Mouse (Mus musculus) ES-CJ7 (cell line): ENCODE results near the gene Cox4i2.

Experiments used
- DNase-seq: peaks from one replicate; pipeline ENCODE4 v3.0.0; 2011; ENCODE audit warnings: low read depth, low spot score

Cox4i2 gene

DNA sequence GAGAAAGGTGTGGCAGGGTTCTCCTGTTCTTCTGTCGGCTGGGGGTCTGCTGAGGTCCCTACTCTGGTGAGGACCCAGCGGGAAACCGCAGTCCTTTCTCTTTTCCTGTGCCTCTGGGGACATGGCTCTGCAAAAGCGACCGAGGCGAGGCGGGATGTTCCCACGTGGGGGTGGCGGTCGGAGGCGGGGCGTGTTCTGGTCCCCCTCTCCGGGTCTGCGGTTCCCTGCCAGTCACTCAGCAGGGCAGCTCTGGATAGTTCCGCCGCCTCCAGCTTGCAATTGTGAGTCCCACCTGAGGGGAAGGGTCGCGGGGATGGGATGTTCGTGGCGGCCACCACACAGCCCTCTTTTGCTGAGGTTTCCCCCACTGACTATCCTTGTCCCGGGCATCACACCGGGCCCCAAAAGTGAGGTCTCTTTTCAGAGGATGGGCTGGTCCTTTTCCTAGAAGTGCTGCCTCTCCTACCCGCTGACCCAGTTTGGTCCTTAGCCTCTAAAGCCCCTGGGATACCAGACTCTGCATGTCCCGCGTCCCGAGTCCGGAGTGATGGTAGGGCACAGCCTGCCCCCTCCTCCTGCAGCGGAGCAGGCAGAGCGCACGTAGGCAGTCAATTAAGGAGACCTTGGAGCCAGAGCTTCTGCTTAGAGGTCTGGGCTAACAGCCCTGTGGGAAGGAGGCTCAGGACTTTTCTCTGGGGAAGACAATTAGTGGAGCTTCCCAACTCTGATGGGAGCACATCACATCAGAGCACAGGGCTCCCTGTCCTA lies at the start of gene Cox4i2:
TSS of gene Cox4i2 (plus strand) at position 230 of the 768 bp plus-strand sequence.
- peak; percentile 31 for DNase-seq

DNA sequence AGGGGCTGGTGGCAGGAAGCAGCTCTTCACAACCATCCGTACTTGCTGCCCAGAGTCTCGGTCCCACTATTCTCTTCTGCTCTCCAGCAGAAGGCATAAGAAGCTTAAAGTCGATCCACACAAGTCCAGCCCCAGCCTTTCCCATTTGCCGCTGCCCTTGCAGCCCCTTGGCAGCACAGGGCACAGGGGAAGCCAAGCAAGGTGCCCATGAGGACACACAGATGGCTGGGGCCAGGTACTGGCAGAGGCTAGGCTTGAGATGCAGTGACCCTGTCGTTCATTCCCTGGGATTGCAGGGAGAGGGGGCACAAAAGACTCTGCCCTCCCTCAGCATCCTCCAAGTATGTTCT lies 49.7 kb upstream of the Cox4i2 start:
- DNase-seq, result no peak

DNA sequence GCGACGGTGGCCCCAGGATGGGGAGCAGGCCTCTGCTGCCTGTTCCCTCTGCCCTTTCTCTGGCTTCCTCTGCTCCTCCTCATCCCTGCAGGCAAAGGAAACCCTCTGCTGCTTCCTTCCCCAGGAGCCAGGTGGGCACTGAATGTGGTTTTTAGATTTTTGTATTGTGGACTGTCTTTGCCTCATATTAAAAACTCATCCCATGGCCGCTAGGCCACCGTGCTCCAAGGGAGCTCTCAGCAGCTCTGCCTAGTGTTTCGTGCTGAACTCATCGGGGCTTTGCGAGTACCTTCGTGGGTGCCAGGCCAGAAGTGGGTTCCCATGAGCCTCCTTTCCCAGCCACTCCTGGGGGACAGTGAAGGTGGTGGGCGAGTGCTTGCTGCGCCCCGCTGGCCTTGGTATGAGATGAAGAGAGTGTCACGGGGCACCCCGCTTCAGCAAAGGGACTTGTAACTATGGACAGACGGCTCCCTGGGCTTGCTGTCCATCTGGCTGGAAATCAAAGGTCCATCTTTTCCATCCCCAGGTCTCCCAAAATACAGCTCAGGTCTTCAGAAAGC lies 49.1 kb upstream of the Cox4i2 start:
- no peak for DNase-seq

DNA sequence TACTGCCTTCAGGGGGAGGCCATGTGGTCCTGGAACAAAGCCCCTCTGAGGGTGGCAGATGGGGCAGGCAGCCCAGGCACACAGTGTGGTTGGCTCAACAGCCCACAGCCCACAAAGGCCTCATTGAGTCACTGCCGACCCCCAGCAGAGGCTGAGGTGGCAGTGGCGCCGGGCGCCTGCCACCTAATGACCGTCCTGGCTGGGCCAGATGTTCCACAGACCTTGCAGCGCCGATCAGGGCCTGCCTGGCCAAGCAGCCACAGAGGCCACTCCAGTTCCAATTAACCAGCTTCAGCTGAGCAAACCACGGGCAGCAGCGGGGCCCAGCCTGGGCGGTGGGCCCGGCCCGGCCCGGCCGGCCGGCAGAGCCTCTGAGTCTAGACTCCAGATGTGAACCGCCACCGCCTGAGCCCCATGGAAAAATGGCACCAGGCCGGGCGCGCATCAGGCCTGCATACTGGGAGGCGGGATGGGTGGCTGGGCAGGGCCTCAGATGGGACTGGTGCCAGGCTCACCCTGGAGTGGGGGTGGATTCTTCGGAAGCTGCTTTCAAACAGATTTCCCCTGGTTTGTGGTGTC lies 47.9 kb upstream of the Cox4i2 start:
- no peak for DNase-seq

DNA sequence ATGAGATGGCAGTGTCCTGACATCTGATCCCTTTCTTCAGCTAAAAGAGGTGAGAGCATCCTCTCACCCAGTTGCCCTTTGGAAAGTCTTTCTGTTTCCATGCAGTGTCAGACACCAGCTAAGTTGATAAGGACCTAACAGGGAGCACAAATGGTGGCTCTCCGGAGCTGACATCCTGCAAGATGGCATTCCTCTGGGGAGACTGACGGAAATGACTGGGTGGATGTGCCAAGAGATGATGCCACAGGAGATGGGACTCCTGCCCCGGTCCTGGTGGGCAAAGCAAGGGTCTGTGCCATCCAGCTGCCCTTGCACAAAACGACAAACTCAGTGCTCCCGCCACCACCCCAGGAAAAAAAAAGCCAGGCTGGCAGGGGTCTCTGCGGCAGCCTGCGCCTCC lies 46.8 kb upstream of the Cox4i2 start:
- no peak for DNase-seq

DNA sequence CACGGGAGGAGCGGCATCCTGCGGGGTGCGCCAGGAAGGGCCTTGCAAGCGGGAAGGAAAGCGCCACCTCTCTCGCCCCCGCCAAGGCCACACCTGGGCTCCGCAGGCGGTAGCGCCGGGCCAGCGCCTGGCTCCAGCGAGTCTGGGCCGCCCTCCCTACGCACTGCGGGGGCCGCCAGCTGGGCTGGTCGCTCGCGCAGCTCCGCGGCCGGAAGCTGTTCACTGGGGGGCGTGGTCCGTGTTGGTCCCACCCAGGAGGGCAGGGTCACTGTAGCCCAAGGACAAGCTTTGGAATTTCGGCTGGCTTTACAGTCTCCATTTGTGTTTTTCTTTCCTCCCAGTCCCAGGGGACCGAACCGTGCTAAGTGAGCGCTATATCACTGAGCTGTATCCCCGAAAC lies 46.3 kb upstream of the Cox4i2 start:
- peak; percentile 93 for DNase-seq

DNA sequence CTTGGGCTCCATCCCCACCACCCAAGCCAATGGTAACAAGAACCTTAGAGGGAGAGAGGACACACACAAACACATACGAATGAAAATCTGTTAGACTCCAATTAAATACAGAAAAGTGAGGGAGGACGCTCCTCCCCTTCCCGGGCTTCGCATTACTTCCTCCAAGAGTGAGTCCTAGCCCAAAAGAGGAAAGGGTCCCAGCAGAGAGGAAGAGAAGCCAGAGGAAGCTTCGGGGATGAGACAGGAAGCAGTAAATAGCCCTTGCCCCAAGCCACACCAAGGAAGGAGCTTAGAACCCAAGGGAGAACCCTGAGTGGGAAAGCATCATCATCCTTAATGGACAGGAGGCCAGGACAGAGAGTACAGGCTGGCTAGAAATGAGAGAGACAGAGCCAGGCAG lies 44.9 kb upstream of the Cox4i2 start:
- DNase-seq, result no peak

DNA sequence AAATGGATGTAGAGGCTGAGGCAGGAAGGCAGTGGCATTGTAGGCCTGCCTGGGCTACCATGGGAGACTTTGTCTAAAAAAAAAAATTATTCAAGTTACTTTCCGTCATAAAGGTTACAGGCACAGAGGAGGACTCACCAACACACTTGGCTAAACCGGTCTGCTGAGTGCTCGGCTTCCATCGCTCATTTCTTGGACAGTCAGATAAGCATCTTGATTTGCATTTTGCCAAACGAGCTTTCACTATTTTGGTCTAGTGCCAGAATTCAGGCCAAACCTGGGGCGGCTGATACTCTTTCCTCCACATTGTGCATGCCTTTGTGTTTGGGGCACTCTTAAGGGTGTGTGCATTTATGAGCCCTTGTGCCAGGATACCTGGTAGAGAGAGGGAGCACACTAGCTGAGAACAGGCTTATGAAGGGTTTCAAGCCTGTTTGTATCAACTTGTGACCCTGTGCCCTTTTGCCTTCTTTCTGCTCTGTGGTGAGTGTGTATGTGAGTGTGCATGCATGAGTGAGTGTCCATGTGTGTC lies 37.7 kb upstream of the Cox4i2 start:
- DNase-seq, result no peak

DNA sequence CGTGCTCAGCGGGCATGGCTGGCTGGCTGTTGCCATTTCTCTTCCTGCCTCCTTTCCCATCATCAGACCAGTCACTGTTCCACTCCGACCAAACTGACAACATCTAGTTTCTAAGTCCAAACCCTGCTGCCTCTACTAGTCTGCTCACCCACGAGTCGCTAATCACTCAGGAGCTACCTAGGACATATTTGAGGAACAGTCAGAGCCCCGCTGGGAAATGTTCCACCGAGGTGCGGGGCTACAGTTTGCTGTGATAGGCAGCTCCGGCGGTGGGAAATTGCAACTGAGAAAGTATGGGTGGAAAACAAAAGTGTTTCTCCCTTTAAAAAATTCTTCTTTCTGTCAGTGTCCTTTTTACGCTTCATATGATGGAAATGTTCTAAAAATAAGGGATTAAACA lies 36.3 kb upstream of the Cox4i2 start:
- no peak for DNase-seq

DNA sequence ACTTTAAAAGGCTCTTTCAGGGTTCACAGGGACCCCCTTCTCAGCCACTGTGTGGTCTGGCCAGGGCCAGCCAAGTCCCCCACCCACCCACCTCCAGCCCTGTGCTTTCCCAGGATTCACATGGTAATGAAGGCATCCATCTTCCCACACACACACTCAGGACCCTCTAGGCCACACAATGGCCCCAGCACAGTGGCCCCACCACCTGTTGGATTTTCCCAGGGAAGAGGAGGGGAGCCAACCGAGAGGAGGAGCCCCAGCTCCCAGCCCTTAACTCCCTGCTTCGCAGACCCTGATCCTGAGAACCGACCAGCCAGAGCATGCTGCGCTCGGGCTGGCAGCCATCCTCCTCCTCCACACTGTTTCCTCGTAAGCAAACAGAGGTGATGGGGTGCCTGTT lies 35.9 kb upstream of the Cox4i2 start:
- peak; percentile 45 for DNase-seq

DNA sequence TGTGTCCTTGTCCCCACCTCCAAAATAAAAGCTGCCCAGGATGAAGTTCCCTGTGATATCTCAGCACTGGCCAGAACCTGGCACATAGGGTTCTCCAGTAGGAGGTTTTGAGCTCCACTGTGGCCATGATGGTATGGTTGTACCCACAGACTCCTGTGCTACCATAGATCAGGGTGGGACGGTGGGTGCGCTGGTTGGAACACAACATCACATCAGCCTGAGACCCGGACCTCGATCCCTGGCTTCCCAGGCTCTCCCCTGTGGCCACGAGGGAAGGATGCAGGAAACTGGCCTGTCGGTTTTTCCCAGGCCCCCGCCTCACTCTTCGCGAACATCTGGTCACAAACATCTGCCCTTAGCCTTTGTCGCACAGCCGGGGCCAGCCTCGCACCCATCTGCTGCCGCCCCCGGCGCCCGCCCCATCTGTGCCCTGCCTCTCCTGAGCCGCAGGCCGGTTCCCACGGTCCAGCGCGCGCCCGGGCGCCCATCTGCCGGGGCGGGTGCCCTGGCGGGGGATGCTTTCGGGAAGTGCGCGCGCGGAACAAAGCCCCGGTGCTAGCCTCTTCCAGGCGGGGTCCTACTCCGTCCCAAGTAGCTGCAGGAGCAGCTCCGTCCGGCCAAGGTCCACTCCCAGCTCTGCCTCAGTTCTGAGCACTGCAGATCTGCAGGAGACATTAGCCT lies 30.2 kb upstream of the Cox4i2 start:
- DNase-seq, result peak; percentile 7

DNA sequence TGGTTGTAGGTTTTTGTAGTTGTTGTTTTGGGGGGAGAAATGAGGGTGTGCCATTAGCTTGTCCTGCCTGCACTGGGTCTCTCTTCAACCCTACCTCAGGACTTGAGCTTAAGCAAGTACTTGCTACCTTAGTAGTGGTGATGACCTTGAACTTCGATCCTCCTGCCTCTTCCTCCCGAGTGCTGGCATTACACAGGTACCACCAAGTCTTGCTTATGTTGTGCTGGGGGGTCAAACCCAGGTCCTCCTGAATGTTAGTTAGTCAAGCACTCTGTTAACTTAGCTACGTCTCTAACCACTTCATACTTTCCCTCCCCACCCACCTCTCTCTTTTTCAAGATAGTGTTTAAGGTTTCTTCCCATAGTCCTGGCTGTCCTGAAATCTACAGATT lies 29.6 kb upstream of the Cox4i2 start:
- peak; percentile 23 for DNase-seq

DNA sequence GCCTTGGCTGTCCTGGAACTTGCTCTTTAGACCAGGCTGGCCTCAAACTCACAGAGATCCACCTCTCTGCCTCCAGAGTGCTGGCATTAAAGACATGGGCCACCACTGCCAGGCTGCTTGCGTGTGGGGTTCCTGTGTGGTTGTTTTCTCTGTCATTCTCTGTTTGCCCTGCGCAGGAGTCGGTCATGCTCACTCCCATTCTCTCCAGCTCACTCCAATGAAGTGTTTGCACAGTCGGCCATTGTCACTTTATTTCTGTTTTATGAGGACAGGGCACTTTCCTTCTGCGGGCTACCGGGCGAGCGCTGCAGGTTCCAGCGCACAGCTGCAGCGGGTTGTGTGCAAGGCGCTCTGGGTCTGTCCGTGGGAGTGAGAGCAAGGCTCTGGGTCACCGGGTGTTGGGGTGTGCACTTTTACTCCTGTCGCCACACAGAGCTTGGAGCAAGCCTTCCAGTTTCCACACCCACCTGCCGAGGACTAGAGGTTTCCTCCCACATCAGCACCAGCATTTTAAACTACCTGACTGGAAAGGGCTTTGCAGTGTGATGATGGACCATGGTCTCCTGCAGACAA lies 28.7 kb upstream of the Cox4i2 start:
- DNase-seq, result no peak

DNA sequence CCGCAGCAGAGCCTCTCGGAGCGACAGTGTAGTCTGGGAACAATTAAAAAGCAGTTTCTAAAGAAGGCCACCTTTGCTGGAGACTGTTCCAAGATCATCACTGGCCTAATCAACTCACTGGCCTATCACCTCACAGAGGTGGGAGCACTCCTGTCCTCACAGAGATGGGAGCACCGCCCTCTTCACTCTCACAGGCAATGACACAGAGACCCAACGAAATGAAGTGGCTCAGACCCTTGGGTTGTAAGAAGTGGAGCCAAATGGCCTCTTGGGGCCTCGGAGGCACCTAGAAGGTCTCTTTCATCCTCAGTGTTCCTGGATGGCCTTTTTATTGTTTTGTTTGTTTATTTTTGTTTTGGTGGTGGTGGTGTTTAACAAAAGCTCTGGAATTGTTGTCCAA lies 27.8 kb upstream of the Cox4i2 start:
- peak; percentile 53 for DNase-seq

DNA sequence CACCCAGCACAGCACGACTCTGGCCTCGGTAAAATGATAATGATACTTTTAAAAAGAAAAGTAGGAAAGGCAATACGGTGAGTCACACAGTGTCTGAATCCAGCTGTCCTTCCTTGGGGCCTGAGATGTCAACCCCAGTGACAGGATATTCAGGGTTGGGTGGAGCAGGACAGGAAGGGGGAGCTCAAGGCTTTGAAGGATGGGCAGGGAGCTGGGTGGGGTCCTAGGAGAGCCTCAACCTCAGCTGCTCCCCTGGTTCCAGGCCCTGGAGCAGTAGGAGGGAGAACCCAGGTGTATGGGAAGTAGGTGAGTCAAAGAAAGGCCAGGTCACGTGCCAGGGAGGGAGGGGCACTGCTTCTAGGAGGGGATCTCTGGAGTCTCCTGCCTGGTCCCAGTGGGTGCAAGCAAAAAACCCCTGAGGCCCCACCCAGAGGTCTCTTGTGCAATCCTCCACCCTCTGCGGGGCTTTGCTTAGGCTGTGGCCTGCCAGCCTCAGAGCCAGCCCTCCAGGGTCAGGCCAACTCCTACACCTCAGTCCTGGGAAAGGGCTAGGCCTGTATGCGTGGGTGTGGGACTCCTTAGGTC lies 27.1 kb upstream of the Cox4i2 start:
- DNase-seq, result peak; percentile 91

DNA sequence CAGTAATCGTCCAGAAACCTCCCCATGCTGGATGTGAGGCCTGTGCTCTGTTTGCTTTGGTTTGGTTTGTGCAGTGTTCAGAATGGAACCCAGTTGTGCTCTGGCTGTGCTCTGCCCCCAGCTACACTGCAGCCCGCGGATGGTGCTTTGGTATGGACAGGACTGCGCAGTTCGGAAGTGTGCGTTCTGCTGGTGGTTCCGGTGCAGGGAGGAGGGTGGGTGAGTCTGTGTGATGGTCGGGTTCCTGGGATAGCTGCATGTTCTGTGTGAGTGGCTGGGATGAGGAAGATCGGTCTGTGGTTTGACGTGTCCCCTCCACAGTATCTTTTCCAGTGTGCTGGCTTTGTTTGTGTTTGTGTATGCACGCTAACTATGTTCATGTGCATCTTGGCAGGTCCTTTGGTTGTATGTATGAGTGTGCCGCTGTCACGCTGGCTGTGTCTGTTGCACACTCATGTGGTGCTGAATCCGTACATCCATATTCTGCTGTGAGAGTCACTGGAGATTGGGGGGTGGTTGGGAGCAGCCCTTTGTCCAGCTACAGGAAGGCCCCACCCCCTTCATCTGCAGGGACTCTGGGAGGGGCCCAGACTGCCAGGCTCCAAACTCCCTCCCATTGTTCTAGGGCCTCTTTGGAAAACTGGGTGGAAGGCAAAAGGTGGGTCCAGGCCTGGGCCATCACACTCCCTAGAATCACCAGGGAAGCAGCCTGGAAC lies 26.0 kb upstream of the Cox4i2 start:
- peak; percentile 70 for DNase-seq

DNA sequence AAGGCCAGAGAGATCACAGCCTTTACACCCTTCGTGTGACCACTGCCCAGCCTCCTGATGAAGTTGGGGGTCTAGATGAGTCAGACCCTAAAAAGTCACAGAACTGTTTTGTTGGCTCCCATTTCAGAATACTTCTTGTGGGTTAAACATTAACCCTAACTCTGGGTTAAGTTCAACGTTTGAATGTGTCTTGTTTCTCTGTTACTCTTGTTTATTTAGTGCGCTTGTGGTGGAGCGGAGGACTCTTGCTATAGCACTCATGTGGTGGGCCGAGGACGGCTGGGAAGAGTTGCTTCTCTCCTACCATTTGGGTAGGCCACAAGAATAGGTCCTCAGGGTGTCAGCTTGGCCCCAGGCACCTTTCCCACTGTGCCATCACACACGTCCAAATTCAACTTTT lies 25.4 kb upstream of the Cox4i2 start:
- DNase-seq, result no peak

DNA sequence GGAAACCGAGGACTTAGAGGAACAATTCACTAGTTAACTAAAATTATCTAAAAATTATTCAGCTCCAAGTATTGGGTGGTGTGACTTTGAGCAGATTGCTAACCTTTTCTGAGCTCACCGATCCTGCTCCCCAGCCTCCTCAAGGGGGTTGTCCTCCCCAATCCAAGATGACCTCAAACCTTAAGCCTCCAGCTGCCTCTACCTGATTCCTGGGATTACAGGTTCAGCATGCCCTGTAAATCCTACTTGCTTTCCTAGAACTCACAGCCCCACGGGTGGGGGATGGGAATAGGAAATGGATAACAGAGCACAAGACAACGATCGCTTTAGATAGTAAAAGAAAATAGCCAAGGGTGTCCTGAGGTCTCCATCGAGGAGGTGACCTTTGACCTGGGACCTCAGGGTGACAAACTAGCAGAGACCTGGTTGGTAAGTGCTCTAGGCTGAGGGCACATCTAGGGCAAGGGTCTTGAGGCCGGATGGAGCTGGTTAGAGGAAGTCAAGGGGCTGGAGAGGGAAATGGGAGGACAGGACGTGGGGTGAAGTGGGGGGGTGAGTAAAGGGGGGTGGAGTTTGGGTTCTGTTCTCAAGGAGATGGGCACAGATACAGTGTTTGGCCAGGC lies 24.8 kb upstream of the Cox4i2 start:
- peak; percentile 77 for DNase-seq

DNA sequence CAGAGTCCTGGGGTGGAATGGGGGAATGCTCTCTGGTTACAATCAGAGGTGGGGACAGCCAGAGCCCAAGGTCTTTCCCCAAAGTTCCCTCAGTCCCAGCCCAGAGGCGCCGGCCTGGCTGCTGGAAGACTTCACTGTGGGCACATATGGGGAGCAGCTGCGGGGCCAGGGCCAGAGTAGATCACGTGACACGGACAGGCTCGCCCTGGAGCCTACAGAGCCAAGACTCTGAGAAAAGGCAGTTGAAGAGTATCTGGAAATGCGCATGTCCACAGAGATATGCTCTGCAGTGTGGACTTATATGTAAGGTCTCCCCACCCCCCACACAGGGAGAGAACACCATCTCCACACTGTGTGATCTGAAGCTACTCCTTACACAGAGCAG lies 24.3 kb upstream of the Cox4i2 start:
- no peak for DNase-seq

DNA sequence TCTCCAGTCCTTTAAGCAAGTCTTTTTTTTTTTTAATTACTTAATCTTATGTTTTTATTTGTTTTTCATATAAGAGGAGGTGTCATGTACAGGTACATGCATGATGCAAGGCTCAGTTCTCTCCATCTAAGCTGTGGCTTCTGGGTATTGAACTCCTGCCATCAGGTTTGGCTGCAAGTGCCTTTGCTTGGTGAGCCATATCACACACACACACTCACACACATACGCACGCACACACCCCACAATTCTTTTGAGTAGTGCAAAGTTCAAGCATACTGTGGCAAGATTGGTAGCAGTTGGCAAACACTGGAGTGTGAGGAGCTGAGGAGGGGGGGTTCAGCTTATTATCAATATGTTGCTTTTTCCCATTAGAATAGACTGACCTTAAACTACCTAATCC lies 20.8 kb upstream of the Cox4i2 start:
- DNase-seq, result no peak

DNA sequence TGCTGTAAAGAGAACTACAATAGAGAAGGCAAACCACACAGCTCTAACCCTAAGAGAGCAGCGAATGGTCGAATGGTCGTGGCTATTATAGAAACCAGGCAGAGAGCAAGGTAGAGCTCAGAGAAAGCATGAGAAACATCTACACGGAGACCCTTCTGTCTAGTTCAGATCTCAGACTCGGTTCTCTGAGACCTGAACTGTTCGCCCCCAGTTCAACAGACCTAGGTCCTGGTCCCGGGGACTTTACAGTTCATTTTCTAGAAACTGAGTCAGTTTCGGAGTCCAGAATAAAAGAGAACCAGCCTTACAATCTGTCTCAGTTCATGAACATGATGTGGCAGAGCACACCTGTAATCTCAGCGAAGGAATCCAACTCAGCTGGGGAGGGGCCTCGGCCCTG lies 19.5 kb upstream of the Cox4i2 start:
- DNase-seq, result no peak
